Mouse (Mus musculus): ENCODE measurements around the gene Gp1ba.

Gene Gp1ba

GRCm38 (mm10) chr11:70674014-70674413 lies 35.1 kb downstream of the Gp1ba start:
- no peak for DNase-seq

- DNase-seq = no peak
These were observed 35.6 kb downstream of the Gp1ba start for GRCm38 (mm10) chr11:70674501-70674900.

DNA sequence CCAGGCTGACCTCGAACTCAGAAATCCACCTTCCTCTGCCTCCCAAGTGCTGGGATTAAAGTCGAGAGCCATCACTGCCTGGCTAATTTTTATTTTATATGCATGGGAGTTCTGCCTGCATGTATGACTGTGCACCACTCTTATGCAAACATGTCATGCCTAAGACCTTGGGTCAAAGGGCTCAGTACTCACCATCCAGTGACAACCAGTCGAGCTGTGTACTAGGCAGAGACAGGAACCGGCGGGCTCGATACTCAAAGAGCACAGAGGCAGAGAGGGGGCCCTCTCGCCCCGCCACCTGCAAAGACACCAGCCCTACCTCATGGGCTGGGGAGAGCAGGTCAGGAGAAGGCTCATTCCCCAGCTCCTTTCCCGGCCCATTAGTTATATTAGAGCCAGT lies 39.2 kb downstream of the Gp1ba start:
- no peak for DNase-seq

DNA sequence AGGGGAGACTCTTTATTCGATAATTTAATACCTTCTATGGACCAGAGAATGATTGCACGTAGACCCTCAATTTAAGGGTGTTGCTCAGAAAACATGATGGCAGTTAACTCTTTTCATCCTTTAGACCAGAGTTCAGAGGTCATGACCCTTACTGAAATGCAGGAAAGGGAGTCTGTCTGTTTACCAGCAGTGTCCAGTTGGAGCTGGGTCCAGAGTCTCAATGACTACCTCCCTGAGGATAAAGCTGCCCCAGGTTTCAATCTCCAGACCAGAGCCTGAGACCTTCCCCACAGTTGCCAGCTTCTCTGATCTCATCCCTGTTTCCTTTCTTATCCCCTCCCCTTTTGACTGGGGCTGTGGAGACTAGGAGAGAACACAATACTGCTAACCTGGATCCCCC lies 39.7 kb downstream of the Gp1ba start:
- DNase-seq = no peak

DNA sequence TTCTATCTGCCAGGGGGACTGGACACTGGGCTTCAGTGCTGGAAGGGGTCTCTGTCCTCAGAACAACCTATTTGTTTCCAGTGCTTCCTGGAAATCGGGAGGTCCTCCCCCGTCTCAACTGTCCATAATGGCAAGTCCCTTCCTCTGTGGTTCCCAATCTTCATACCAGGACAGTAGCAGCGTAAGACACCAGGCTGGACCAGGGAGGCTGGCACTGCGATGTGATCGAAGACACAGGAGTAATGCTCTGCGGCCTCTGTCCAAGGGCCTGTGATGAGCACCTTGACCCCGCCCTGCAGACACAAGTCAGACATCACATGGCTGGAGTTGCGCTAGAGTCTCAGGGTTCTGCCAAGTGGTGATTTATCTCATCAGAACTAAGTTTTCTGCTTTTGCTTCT lies 40.4 kb downstream of the Gp1ba start:
- no peak for DNase-seq

GRCm38 (mm10) chr11:70679894-70680293 lies 41.0 kb downstream of the Gp1ba start:
- no peak for DNase-seq

DNA sequence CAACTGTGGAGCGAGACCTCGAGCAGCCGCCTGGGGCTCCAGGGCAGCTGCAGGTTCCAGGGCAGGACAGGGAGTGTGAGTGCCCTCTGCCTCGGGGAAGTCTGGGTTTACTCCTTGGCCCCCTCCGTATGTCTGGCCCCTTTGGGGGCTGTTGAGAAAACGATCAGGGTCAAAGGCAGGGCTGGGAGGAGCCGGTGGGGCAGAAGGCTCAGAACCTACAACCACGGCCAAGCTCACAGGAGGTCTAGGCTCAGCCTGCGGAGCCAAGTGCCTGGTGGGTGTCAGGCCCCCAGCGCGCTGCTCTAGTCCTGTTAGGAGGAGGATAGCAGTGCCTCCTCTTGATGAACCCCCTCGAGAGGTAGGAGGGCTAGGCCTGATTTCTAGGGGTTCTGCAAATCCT lies 42.2 kb downstream of the Gp1ba start:
- no peak for DNase-seq

- no peak for DNase-seq
These were observed 43.1 kb downstream of the Gp1ba start for GRCm38 (mm10) chr11:70681897-70682581.

DNA sequence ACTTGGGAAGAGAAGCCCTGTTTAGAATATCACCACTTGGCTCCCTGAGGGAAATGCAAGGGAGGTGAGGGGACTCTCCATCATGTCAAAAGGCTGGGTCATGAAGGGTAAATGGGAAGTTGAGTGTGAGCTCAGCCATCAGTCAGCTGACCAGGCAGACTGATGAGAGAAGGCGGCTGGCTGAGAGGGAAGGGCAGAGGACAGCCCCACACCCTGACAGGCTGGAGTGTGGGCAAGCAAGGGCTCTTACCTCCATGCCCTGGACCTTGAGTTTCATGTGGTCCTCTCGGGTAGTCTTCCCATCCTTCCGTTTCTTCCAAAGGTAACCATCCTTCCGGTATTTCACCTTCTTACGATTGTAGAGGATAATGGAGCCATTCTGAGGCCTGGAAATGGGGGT lies 44.7 kb downstream of the Gp1ba start:
- DNase-seq = no peak

GRCm38 (mm10) chr11:70686901-70687566 lies 48.1 kb downstream of the Gp1ba start:
- no peak for DNase-seq

GRCm38 (mm10) chr11:70687601-70688199 lies 48.8 kb downstream of the Gp1ba start, which contains the start of gene Camta2:
Camta2 (minus strand) TSS chr11:70688105.
- DNase-seq = peak; percentile 82

- DNase-seq = no peak
These were observed 49.5 kb downstream of the Gp1ba start for GRCm38 (mm10) chr11:70688372-70688771.

DNA sequence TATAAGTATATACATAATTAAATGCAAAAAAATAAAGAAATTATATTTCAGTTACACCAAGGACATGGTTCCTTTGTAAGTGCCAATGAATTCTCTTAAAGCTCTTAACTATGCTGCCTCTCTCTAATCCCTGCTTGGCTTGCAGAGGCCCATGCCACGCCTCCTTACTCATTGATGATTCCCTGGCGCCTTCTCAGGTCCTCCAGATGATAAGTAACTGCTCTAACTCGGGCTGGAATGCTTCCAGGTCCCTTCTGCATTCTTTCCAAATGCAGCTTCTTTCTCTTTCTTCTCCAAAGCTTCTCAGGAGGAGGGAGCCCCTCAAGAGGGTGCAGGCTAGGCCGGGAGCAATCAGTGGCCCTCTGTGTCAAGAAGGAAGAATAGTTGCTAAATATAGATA lies 50.7 kb downstream of the Gp1ba start:
- peak; percentile 58 for DNase-seq
